Mouse (Mus musculus): ENCODE data around the gene Sdhaf3. TPM values are rescaled to one million over a fixed set of nuclear protein-coding genes. Genes with fewer than 3 reads are reported as not detected.

Sdhaf3 gene
- polyA plus RNA-seq (2015; fragmentation: Nextera tagmentation; extraction: Ambion mirVana): 6.4 and 7.7 TPM in 2 replicates

GRCm38 (mm10) chr6:6955764-6956561 lies at the start of gene Sdhaf3:
Gene Sdhaf3 (plus strand): TSS chr6:6956004.

Other genes with a start within 250 kb of the Sdhaf3 start
- 0.21 TPM in 1 of 2 replicates, not detected in the other for gene Dlx6, start 92.7 kb upstream of the Sdhaf3 start, polyA plus RNA-seq (2015; fragmentation: Nextera tagmentation; extraction: Ambion mirVana)
- gene Dlx5, start 73.9 kb upstream of the Sdhaf3 start, polyA plus RNA-seq (2015; fragmentation: Nextera tagmentation; extraction: Ambion mirVana): 0.39 and 0.59 TPM in 2 replicates

Measured in neural tube, postnatal 0 days (tissue).